Comparison of ENCODE assay signal across 9 mouse cellular contexts in the genomic region with DNA sequence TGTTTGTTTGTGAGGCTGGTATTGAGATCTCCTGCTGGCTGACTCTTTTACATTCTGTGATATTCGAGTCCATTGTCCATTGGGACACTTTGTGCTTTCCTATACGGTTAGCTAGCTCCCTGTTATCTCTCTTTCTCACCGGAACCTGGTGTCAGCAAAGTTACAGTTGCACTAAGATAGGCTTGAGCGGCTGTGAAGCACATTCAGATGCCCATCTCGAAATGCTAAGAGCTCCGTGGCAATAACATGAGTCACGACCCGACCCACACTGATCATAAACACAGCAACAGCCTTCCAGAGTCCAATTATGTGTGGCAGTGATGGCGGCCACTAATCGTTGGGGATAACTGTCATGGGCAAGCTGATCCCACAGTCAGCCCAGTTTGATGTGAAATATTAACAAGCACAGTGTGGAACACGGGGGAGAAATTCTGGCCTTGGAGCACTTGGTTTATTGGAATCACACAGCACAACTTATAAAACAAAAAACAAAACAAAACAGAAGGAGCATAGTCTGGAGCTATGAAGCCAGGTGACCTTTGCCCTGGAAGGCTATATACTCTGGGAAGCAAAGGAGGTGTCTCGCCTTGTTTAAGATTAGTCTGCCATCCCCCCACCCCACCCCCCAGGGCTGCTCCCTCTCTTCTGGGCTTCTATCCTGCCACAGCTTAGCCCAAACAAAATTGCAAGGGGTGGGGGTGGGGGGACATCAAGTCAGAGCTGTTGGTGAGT. TPM values are rescaled to one million over a fixed set of nuclear protein-coding genes. Genes with fewer than 3 reads are reported as not detected.
DNase-seq lines count a peak whose midpoint lies in the region; ATAC-seq and TF ChIP-seq lines count a peak whose summit lies in the region.
"Had no signal": no experiment of that assay in that cellular context is flagged by ENCODE, and none has a peak within 500 bp of the region (broad histone marks: within the 10 kb centered on the region; RNA-seq: fewer than 3 reads in every experiment).

No protein-coding gene starts in this region.

- H3K4me2 ChIP-seq in heart, postnatal 0 days (ENCODE audit: low read depth, low read length), result no peak overlapping the region
- H3K4me2 ChIP-seq in kidney, embryonic 16.5 days (replicated peaks; ENCODE audit: low read depth, low read length), result peak overlapping the region; percentile 32
- H3K4me2 ChIP-seq in midbrain, embryonic 15.5 days, result no peak overlapping the region
- no peak overlapping the region for H3K4me2 ChIP-seq in forebrain, embryonic 15.5 days (replicated peaks)

- peaks cover 37% of the 10 kb centered on the region for H3K4me1 ChIP-seq in heart, postnatal 0 days (ENCODE audit: control insufficient read depth, insufficient read depth)
- H3K4me1 ChIP-seq in heart, adult 2 months (ENCODE audit: control insufficient read depth, insufficient read depth, low read length), result peaks cover 20% of the 10 kb centered on the region
- peaks cover 28% of the 10 kb centered on the region for H3K4me1 ChIP-seq in kidney, embryonic 16.5 days (ENCODE audit: insufficient read depth, low read length)
- peaks cover 28% of the 10 kb centered on the region for H3K4me1 ChIP-seq in midbrain, embryonic 15.5 days
- H3K4me1 ChIP-seq in forebrain, embryonic 15.5 days, result peaks cover 29% of the 10 kb centered on the region

- 22% methylated on average over 12 of the region's 12 CpGs for WGBS in heart, postnatal 0 days
- 23% methylated on average over 12 of the region's 12 CpGs for WGBS in heart, adult 2 months
- 16% methylated on average over 12 of the region's 12 CpGs for WGBS in kidney, embryonic 16.5 days
- WGBS in midbrain, embryonic 15.5 days, result 43% methylated on average over 12 of the region's 12 CpGs
- 52% methylated on average over 12 of the region's 12 CpGs for WGBS in forebrain, embryonic 15.5 days

- H3K27me3 ChIP-seq in heart, postnatal 0 days (ENCODE audit: control insufficient read depth, insufficient read depth, low read length), result no peaks in the 10 kb centered on the region
- H3K27me3 ChIP-seq in heart, adult 2 months (ENCODE audit: control insufficient read depth, insufficient read depth, low read length), result no peaks in the 10 kb centered on the region
- H3K27me3 ChIP-seq in Patski, result no peaks in the 10 kb centered on the region
- no peaks in the 10 kb centered on the region for H3K27me3 ChIP-seq in kidney, embryonic 16.5 days (ENCODE audit: insufficient read depth, low read length)
- H3K27me3 ChIP-seq in midbrain, embryonic 15.5 days (replicated peaks), result no peaks in the 10 kb centered on the region
- no peaks in the 10 kb centered on the region for H3K27me3 ChIP-seq in forebrain, embryonic 15.5 days

- H3K9me3 ChIP-seq in heart, postnatal 0 days (replicated peaks; ENCODE audit: control insufficient read depth, low read length), result no peaks in the 10 kb centered on the region
- H3K9me3 ChIP-seq in kidney, embryonic 16.5 days (ENCODE audit: low read length), result no peaks in the 10 kb centered on the region
- H3K9me3 ChIP-seq in midbrain, embryonic 15.5 days, result no peaks in the 10 kb centered on the region
- no peaks in the 10 kb centered on the region for H3K9me3 ChIP-seq in forebrain, embryonic 15.5 days

- H3K79me2 ChIP-seq in heart, adult 2 months (replicated peaks; ENCODE audit: control insufficient read depth, insufficient read depth, low read length), result peaks cover 6% of the 10 kb centered on the region

- in situ Hi-C loops in Patski (cut with MboI; ENCODE audit: low pct_unique_long_range_greater_than_20kb), result loop anchor here (5.0 kb wide), 1 partner anchor 141 kb away; no protein-coding TSS in a partner anchor

- no peak for DNase-seq in heart, postnatal 0 days (ENCODE audit: low spot score)
- DNase-seq in heart, adult 2 months, result no peak
- no peak for DNase-seq in Patski (ENCODE audit: low read depth, low spot score)
- no peak for DNase-seq in layer of hippocampus, postnatal 36 days
- DNase-seq: lung, postnatal 36 days had no signal

- no peak for TF ChIP-seq CTCF in heart, postnatal 0 days (IDR thresholded peaks at IDR 0.05; ENCODE audit: low read depth)
- TF ChIP-seq CTCF in heart, adult 2 months (IDR thresholded peaks at IDR 0.05), result no peak
- no peak for TF ChIP-seq CTCF in Patski (IDR thresholded peaks at IDR 0.05)

- no peak for TF ChIP-seq EP300 in heart, postnatal 0 days (IDR thresholded peaks at IDR 0.05; ENCODE audit: low read depth)
- TF ChIP-seq EP300 in heart, adult 2 months (IDR thresholded peaks at IDR 0.05; ENCODE audit: insufficient read depth, low read depth, low read length), result no peak

- intact Hi-C loops in heart, adult 2 months (cut with DNase I), result no loop called here

- H3K9ac ChIP-seq in heart, postnatal 0 days (replicated peaks; ENCODE audit: low read depth, low read length), result no peak overlapping the region
- H3K9ac ChIP-seq in heart, adult 2 months (ENCODE audit: low read depth, low read length), result no peak overlapping the region
- no peak overlapping the region for H3K9ac ChIP-seq in kidney, embryonic 16.5 days (replicated peaks; ENCODE audit: low read length)
- no peak overlapping the region for H3K9ac ChIP-seq in midbrain, embryonic 15.5 days
- no peak overlapping the region for H3K9ac ChIP-seq in forebrain, embryonic 15.5 days (replicated peaks)

- no peak for ATAC-seq in heart, postnatal 0 days (ENCODE audit: insufficient read depth, low read depth)
- peak; percentile 54 for ATAC-seq in Patski
- ATAC-seq in kidney, embryonic 16.5 days (ENCODE audit: low FRiP score, low TSS enrichment), result peak; percentile 76; the same call in 1 of the 2 replicates
- ATAC-seq in midbrain, embryonic 15.5 days (replicated peaks), result peak; percentile 32; the same call in 1 of the 2 replicates
- no peak for ATAC-seq in CD4-positive, CD25-positive, alpha-beta regulatory T cell, adult 4 months
- ATAC-seq in forebrain, embryonic 15.5 days (replicated peaks), result no peak

- CTCF ChIA-PET in Patski (lab: Charles Lee), result no interaction called here

- peak overlapping the region; percentile 43 for H3K27ac ChIP-seq in heart, postnatal 0 days (ENCODE audit: low read depth)
- no peak overlapping the region for H3K27ac ChIP-seq in heart, adult 2 months
- 0 out of 2 replicates have a peak overlapping the region, but pooled peaks have one; percentile 34 for H3K27ac ChIP-seq in kidney, embryonic 16.5 days (ENCODE audit: low read length)
- H3K27ac ChIP-seq in midbrain, embryonic 15.5 days, result no peak overlapping the region
- H3K27ac ChIP-seq in forebrain, embryonic 15.5 days (replicated peaks), result no peak overlapping the region

- no peak for TF ChIP-seq POLR2A in heart, adult 2 months (IDR thresholded peaks at IDR 0.05; ENCODE audit: insufficient read depth, low read depth, low read length)

- no peaks in the 10 kb centered on the region for H3K36me3 ChIP-seq in heart, postnatal 0 days (replicated peaks; ENCODE audit: control insufficient read depth, insufficient read depth, low read length)
- peaks cover 11% of the 10 kb centered on the region for H3K36me3 ChIP-seq in heart, adult 2 months (ENCODE audit: control insufficient read depth, insufficient read depth, low read length)
- H3K36me3 ChIP-seq in kidney, embryonic 16.5 days (ENCODE audit: insufficient read depth, low read length), result no peaks in the 10 kb centered on the region
- H3K36me3 ChIP-seq in midbrain, embryonic 15.5 days (replicated peaks), result no peaks in the 10 kb centered on the region
- no peaks in the 10 kb centered on the region for H3K36me3 ChIP-seq in forebrain, embryonic 15.5 days

- no peak overlapping the region for H3K4me3 ChIP-seq in heart, postnatal 0 days (ENCODE audit: low read depth, low read length)
- H3K4me3 ChIP-seq in heart, adult 2 months, result no peak overlapping the region
- no peak overlapping the region for H3K4me3 ChIP-seq in kidney, embryonic 16.5 days (ENCODE audit: low read length)
- H3K4me3 ChIP-seq in midbrain, embryonic 15.5 days, result no peak overlapping the region
- no peak overlapping the region for H3K4me3 ChIP-seq in forebrain, embryonic 15.5 days

- POLR2A ChIA-PET in Patski (lab: Charles Lee), result interaction anchor here (0.6 kb wide), 1 partner anchor 11 kb away, joined by 5 read pairs; no protein-coding TSS in a partner anchor

RNA-seq across cellular contexts. Expression of gene Ugcg, which starts 7.5 kb away (rescaled TPM):
- total RNA-seq in heart, postnatal 0 days (2014; rRNA removed; ENCODE audit: low replicate concordance), result 19.2 and 35.3 TPM in 2 replicates
- polyA plus RNA-seq in heart, postnatal 0 days (2015; fragmentation: Nextera tagmentation; extraction: Ambion mirVana), result 6.2 TPM in 2 replicates
- 10 to 100 TPM; 13.3 to 15.6 TPM for total RNA-seq in heart, adult 2 months (2021)
- 10.0 and 17.9 TPM in 2 replicates for polyA plus RNA-seq in heart, adult 2 months (2012; rRNA removed)
- polyA plus RNA-seq in Patski (2021), result 31.7 TPM
- polyA plus RNA-seq in kidney, embryonic 16.5 days (2015; fragmentation: Nextera tagmentation; extraction: Ambion mirVana), result 6.6 and 6.7 TPM in 2 replicates
- polyA plus RNA-seq in midbrain, embryonic 15.5 days (2015; fragmentation: Nextera tagmentation; extraction: Ambion mirVana), result 17.3 and 20.0 TPM in 2 replicates
- 10 to 100 TPM; 15.4 to 28.8 TPM for polyA plus RNA-seq in CD4-positive, CD25-positive, alpha-beta regulatory T cell, adult 4 months (2017; shearing (Covaris generic))
- 14.2 and 15.7 TPM in 2 replicates for polyA plus RNA-seq in forebrain, embryonic 15.5 days (2015; fragmentation: Nextera tagmentation; extraction: Ambion mirVana)
- 10 to 100 TPM; 67.3 to 75.2 TPM for total RNA-seq in layer of hippocampus, postnatal 36 days (2021)

RNA-seq across cellular contexts. Expression of gene AI481877, which starts 57.7 kb away (rescaled TPM):
- total RNA-seq in heart, postnatal 0 days (2014; rRNA removed; ENCODE audit: low replicate concordance), result not detected in 2 replicates
- polyA plus RNA-seq in heart, postnatal 0 days (2015; fragmentation: Nextera tagmentation; extraction: Ambion mirVana), result not detected in 2 replicates
- total RNA-seq in heart, adult 2 months (2021), result not detected
- polyA plus RNA-seq in heart, adult 2 months (2012; rRNA removed), result not detected in 2 replicates
- polyA plus RNA-seq in Patski (2021), result 0.01 TPM
- polyA plus RNA-seq in kidney, embryonic 16.5 days (2015; fragmentation: Nextera tagmentation; extraction: Ambion mirVana), result not detected in 2 replicates
- polyA plus RNA-seq in midbrain, embryonic 15.5 days (2015; fragmentation: Nextera tagmentation; extraction: Ambion mirVana), result 0.04 TPM in 2 replicates
- polyA plus RNA-seq in CD4-positive, CD25-positive, alpha-beta regulatory T cell, adult 4 months (2017; shearing (Covaris generic)), result not detected
- polyA plus RNA-seq in forebrain, embryonic 15.5 days (2015; fragmentation: Nextera tagmentation; extraction: Ambion mirVana), result not detected in 2 replicates
- not detected for total RNA-seq in layer of hippocampus, postnatal 36 days (2021)

Comparison
In these comparisons a context has a peak if more than half of its experiments do, and no peak if none do; other contexts are left out.
1. H3K27ac ChIP-seq: peak in heart, postnatal 0 days (single experiment) and kidney, embryonic 16.5 days (single experiment); none in heart, adult 2 months (single experiment), midbrain, embryonic 15.5 days (single experiment) and forebrain, embryonic 15.5 days (single experiment).
2. ATAC-seq: peak in Patski (single experiment), kidney, embryonic 16.5 days (single experiment) and midbrain, embryonic 15.5 days (single experiment); none in heart, postnatal 0 days (single experiment), CD4-positive, CD25-positive, alpha-beta regulatory T cell, adult 4 months (single experiment) and forebrain, embryonic 15.5 days (single experiment).